Mouse (Mus musculus): ENCODE results near the gene Hoxd8. TPM values are rescaled to one million over a fixed set of nuclear protein-coding genes. Genes with fewer than 3 reads are reported as not detected.

Hoxd8 gene
- 0.05 TPM in 1 of 2 replicates, not detected in the other for polyA plus RNA-seq (2012; rRNA removed)

DNA sequence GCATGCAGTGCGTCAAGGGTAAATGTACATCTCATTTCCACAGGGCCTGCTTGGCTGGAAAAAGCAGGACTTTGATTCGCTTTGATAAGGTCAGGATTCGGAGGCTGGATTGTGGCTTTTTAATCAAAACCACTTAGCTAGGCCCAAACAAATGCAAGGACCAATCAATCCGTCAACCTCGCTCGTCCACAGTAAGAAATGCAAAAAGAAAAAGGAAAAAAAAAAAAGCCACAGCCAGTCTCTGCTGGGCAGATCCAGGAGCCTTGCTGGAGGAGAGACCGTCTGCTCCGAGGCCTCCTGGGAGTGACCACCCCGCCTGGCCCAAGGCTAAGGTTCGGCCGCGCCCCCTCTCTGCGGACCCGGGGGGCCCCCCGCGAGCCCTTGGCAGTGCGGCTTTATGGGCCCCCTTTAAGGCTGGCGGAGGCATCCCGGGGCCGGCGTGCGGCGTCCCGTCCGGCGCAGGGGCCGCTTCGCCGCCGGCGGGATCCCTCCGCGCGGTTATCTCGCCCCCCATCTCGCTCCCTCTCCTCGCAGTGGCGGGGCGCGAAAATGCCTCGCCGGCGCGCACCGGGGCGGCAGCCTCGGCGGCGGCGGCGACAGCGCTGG lies at the start of gene Hoxd8:
Gene Hoxd8, plus strand, starts transcription at position 223 of the 606 bp plus-strand sequence.
- H3K4me3 ChIP-seq (replicated peaks; ENCODE audit: insufficient read depth, low read depth, low read length) = no peak within 1 kb of the TSS
- H3K27me3 ChIP-seq (ENCODE audit: control insufficient read depth, insufficient read depth, low read length) = peaks cover 26% of the 10 kb centered on the region
- DNase-seq = no peak
- 4% methylated on average over 50 of the region's 52 CpGs for WGBS
- H3K4me1 ChIP-seq (ENCODE audit: control insufficient read depth, insufficient read depth, low read length) = no peaks in the 10 kb centered on the region
- no peak within 1 kb of the TSS for H3K27ac ChIP-seq (ENCODE audit: insufficient read depth, low read length)
- TF ChIP-seq POLR2A (IDR thresholded peaks at IDR 0.05; ENCODE audit: borderline replicate concordance, insufficient read depth, low read length) = no peak
- no peak for TF ChIP-seq CTCF (IDR thresholded peaks at IDR 0.05; ENCODE audit: borderline replicate concordance, insufficient read depth, low read depth, low read length)

DNA sequence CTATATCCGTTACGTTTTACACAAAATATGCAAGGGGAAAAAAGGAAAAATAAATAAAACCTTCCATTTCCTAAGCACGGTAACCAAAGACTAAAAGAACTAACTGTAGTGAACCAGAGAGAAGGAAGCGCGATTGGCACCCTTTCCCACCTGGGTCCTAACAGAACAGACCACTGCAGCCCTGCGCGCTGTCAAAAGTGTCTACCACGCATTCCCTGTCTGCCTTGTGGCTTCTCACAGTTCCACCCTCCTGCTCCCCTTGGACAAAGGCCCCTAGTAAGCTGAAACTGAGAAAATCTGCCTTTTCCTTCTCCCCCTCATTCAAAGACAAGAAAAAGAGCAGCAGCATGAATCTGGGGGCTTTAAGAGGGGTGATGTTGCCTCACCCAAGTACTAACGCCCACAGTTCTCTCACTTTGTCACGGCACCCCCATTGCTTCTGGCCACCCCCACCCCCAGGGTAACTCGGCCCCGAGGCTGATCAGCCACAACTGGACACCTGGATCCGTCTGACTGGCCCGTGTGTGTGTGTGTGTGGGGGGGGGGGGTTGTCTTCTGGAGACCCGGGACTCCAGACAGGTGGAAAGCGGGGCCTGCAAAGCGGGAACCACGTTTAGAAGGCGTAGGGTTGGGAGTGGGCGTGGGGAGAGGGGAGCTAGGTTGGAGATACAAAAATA lies 49.5 kb upstream of the Hoxd8 start:
- 7% methylated on average over 20 of the region's 20 CpGs for WGBS
- H3K4me3 ChIP-seq (replicated peaks; ENCODE audit: insufficient read depth, low read depth, low read length) = no peak overlapping the region
- H3K27ac ChIP-seq (ENCODE audit: insufficient read depth, low read length) = no peak overlapping the region
- DNase-seq = no peak
- H3K4me1 ChIP-seq (ENCODE audit: control insufficient read depth, insufficient read depth, low read length) = no peaks in the 10 kb centered on the region
- H3K27me3 ChIP-seq (ENCODE audit: control insufficient read depth, insufficient read depth, low read length) = peaks cover 32% of the 10 kb centered on the region; the same call in 1 of the 2 replicates
- TF ChIP-seq CTCF (IDR thresholded peaks at IDR 0.05; ENCODE audit: borderline replicate concordance, insufficient read depth, low read depth, low read length) (no peak), POLR2A (IDR thresholded peaks at IDR 0.05; ENCODE audit: borderline replicate concordance, insufficient read depth, low read length) (no peak)

DNA sequence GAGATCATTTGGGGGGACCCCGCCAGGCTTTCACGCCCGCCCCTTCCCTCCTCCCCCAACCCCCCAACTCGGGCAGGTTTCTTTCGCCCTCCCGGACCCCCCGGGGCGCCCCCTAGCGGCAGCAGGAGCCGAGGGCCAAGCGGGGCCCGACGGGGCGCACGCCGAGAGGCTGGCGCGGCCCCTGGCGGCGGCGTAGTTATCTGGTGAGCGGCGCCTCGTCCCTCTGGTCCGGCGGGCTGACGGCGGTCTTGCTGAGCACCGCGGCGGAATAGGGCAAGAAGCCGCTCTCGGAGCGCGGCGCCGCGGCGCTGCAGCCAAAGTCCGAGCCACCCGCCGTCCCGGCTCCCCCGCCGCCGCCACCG lies 49.0 kb upstream of the Hoxd8 start:
- no peak for DNase-seq
- TF ChIP-seq POLR2A (IDR thresholded peaks at IDR 0.05; ENCODE audit: borderline replicate concordance, insufficient read depth, low read length) (no peak), CTCF (IDR thresholded peaks at IDR 0.05; ENCODE audit: borderline replicate concordance, insufficient read depth, low read depth, low read length) (no peak)
- WGBS = 3% methylated on average over 43 of the region's 47 CpGs
- Histone ChIP-seq H3K4me3 (replicated peaks; ENCODE audit: insufficient read depth, low read depth, low read length) (no peak overlapping the region), H3K27me3 (ENCODE audit: control insufficient read depth, insufficient read depth, low read length) (peaks cover 32% of the 10 kb centered on the region; the same call in 1 of the 2 replicates), H3K4me1 (ENCODE audit: control insufficient read depth, insufficient read depth, low read length) (no peaks in the 10 kb centered on the region), H3K27ac (ENCODE audit: insufficient read depth, low read length) (no peak overlapping the region)

DNA sequence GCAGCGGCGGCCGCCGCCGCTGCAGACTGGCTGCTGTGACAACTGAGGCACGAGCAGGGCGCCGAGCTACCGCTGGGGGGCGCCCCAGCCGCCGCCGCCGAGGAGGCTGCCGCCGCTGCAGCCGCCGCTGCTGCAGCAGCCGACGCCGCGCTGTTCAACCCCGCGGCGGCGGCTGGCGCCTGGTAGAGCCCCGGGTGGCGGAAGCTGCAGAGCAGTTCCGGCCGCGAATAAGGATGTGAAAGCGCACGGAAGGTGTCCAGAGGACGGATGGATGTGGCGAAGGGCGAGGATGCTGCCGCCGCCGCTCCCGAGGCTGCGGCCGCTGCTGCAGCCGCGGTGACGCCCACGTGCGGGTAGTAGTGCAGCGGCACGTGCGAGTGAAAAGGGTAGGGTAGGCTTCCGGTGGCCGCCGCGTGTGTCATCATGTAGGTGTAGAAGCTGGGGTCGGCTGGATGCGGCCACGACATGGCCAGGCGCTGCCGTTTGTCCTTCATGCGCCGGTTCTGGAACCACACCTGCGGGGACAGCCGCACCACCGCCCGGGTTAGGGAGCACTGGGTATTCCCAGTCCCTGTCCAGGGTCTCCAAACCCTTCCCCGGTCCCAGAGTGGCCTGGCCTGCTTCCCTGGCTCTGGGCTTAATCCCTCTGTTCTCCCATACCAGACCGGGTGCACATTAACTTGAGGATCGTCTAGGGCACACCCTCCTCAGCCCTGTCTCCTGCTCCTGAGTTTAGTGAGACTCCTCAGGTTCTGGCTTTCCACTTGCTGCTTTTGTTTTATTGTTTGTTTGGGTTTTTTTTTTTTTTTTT lies 48.4 kb upstream of the Hoxd8 start:
- no peak for DNase-seq
- WGBS = 2% methylated on average over 65 of the region's 69 CpGs
- no peak overlapping the region for H3K4me3 ChIP-seq (replicated peaks; ENCODE audit: insufficient read depth, low read depth, low read length)
- H3K27ac ChIP-seq (ENCODE audit: insufficient read depth, low read length) = no peak overlapping the region
- no peak for TF ChIP-seq POLR2A (IDR thresholded peaks at IDR 0.05; ENCODE audit: borderline replicate concordance, insufficient read depth, low read length)
- no peaks in the 10 kb centered on the region for H3K4me1 ChIP-seq (ENCODE audit: control insufficient read depth, insufficient read depth, low read length)
- H3K27me3 ChIP-seq (ENCODE audit: control insufficient read depth, insufficient read depth, low read length) = peaks cover 33% of the 10 kb centered on the region; the same call in 1 of the 2 replicates

DNA sequence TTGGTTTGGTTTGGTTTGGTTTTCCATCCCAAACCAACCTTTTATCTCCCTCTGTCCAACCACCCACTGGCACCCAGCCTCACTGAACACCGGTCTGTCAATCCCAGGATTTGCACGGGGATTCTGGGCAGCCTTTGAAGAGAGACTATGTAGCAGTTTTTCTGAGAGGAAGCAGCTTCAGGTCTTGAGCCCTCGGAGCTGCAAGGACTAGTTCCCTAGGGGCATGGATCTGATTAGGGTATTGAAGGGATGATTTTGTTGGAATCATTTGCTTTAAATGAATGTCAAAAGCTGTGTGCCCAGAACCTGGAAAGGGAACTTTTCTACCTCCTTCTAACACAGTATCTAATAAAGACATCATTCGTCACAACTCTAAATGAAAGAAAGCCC lies 47.8 kb upstream of the Hoxd8 start:
- Histone ChIP-seq H3K27ac (ENCODE audit: insufficient read depth, low read length) (no peak overlapping the region), H3K27me3 (ENCODE audit: control insufficient read depth, insufficient read depth, low read length) (peaks cover 33% of the 10 kb centered on the region; the same call in 1 of the 2 replicates), H3K4me3 (replicated peaks; ENCODE audit: insufficient read depth, low read depth, low read length) (no peak overlapping the region), H3K4me1 (ENCODE audit: control insufficient read depth, insufficient read depth, low read length) (no peaks in the 10 kb centered on the region)
- 4% methylated on average over 4 of the region's 4 CpGs for WGBS
- TF ChIP-seq POLR2A (IDR thresholded peaks at IDR 0.05; ENCODE audit: borderline replicate concordance, insufficient read depth, low read length) = no peak
- no peak for TF ChIP-seq CTCF (IDR thresholded peaks at IDR 0.05; ENCODE audit: borderline replicate concordance, insufficient read depth, low read depth, low read length)
- DNase-seq = no peak

DNA sequence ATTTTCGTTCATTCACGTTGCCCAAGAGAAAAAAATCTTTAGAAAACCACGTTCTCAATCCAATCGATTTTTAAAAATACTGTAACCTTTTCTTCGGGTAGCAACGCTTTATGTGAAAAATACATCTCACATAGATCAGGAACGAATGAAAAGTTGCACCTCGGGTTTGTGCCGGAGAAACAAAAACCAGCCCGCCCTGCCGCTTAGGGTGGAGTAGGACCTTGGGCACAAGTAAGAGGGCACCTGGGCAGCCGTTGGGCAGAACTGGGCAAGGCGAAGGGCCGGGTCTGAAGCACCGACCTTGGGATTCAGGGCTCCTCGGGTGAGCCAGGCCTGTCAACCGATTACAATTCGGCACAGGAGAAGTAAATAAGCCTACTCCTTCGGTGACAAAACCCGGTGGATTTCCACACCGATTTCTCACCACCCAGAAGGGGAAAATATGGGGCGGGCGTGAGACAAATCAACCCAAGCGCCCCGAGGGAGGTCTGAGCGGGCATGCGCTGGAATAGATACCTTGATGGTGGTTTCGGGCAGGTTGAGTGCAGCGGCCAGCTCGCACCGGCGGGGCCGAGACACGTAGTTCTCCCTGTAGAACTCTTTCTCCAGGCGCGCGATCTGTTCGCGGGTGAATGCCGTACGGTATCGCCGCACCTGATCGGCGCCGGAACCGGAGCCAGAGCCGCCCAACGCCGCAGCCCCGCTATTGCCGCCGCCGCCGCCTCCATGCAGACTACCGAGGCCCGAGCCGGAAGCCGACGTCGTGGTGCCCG lies 47.0 kb upstream of the Hoxd8 start:
- Histone ChIP-seq H3K4me3 (replicated peaks; ENCODE audit: insufficient read depth, low read depth, low read length) (no peak overlapping the region), H3K4me1 (ENCODE audit: control insufficient read depth, insufficient read depth, low read length) (no peaks in the 10 kb centered on the region), H3K27ac (ENCODE audit: insufficient read depth, low read length) (no peak overlapping the region), H3K27me3 (ENCODE audit: control insufficient read depth, insufficient read depth, low read length) (peaks cover 33% of the 10 kb centered on the region; the same call in 1 of the 2 replicates)
- DNase-seq = peak in 1 of 2 experiments; percentile 30
- TF ChIP-seq CTCF (IDR thresholded peaks at IDR 0.05; ENCODE audit: borderline replicate concordance, insufficient read depth, low read depth, low read length) (no peak), POLR2A (IDR thresholded peaks at IDR 0.05; ENCODE audit: borderline replicate concordance, insufficient read depth, low read length) (no peak)
- WGBS = 4% methylated on average over 62 of the region's 62 CpGs

DNA sequence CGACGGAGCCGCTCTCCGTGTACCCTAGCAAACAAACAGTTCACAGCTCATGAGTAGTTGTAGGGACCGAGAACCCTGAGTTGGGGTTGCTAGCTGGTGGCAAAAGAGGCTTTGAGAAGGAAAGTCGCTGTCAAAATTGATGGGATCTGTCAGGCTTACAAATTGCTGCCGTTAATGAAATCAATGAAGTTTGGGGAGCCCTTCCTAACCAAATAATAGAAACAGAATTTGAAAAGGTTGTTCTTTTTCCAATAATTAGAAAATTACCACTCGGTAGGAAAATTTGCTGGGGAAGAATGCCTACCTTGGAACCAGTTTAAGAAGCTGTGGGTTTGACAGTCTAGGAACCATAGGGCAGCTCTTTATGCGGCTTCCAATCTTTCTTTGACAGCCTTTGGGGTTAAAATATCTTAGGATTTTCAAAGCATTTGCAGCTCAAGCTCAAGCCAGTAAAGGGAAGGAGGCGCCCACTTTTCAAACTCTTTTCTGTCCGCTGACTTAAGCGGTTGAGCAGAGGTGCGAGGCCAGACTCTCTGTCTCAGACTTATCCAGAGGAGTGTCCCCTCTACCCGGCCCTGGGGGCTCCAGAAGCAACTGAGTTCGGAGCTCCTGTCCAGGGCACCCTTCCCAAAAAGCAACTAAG lies 46.3 kb upstream of the Hoxd8 start:
- H3K27ac ChIP-seq (ENCODE audit: insufficient read depth, low read length) = no peak overlapping the region
- H3K4me1 ChIP-seq (ENCODE audit: control insufficient read depth, insufficient read depth, low read length) = no peaks in the 10 kb centered on the region
- DNase-seq = no peak
- TF ChIP-seq CTCF (IDR thresholded peaks at IDR 0.05; ENCODE audit: borderline replicate concordance, insufficient read depth, low read depth, low read length) = no peak
- TF ChIP-seq POLR2A (IDR thresholded peaks at IDR 0.05; ENCODE audit: borderline replicate concordance, insufficient read depth, low read length) = no peak
- no peak overlapping the region for H3K4me3 ChIP-seq (replicated peaks; ENCODE audit: insufficient read depth, low read depth, low read length)
- H3K27me3 ChIP-seq (ENCODE audit: control insufficient read depth, insufficient read depth, low read length) = peaks cover 33% of the 10 kb centered on the region; the same call in 1 of the 2 replicates
- WGBS = 4% methylated on average over 15 of the region's 15 CpGs

Measured in cerebellum, adult 2 months (tissue).